Mouse (Mus musculus): ENCODE results near the gene Tead1. TPM values are rescaled to one million over a fixed set of nuclear protein-coding genes. Genes with fewer than 3 reads are reported as not detected.

Gene Tead1
- polyA plus RNA-seq, 1 experiment from 2014 or later, result 13.9 TPM

DNA sequence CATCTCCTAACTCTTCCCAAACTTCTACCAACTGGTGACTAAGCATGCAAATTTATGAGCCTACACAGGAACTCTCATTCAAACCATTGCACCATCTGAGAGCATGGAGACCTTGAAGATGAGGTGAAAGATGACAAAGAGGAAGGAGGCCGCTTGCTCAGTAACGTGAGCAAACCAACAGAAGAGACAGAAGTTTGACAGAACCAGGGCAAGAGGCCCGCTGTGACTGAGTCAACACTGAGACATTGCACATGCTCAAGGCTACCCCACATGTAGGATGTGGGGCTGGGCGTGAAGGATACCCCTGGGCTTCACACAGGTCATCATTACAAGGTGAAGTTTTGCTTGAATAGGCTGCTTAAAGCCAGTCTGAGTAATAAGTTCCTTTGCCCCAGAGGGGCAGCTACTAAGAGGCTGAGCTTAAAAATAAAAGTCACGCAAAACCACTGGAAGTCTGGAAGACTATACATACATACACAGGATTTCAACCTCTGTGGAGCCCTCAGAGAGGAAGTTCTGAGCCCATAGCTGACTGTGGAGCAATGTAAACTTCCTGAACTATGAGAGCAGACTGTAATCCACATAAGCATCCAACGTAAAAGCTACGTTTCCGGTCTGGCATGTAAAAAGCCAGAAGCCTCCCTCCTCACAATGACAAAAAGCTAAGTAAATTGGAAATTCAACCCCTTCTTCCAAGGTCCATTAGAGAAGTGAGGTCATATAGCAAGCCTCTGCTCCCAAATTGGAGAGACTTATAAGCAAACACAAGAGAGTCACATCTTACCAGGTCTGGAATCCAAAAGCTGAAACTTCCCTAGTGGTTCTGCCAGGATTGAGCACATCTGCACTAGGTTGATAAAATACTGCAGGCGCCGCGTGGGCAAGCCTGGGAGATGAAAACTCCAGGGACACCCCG, 16.5 kb upstream of the Tead1 start:
- no peaks in the 10 kb centered on the region for H3K4me1 ChIP-seq (replicated peaks; ENCODE audit: control insufficient read depth, insufficient read depth)
- no peak for DNase-seq (ENCODE audit: low spot score)
- H3K36me3 ChIP-seq (ENCODE audit: control insufficient read depth, insufficient read depth, low read length), result no peaks in the 10 kb centered on the region
- no peak; the same call in 1 of the 2 replicates for ATAC-seq (ENCODE audit: low FRiP score, low TSS enrichment)
- no peaks in the 10 kb centered on the region for H3K27me3 ChIP-seq (ENCODE audit: control insufficient read depth, insufficient read depth, low read length)
- WGBS, result 33% methylated on average over 12 of the region's 12 CpGs
- H3K9ac ChIP-seq (ENCODE audit: low read length), result no peak overlapping the region
- peak overlapping the region; percentile 31; the same call in 1 of the 2 replicates for H3K4me2 ChIP-seq (replicated peaks; ENCODE audit: low read depth)
- no peaks in the 10 kb centered on the region for H3K9me3 ChIP-seq (ENCODE audit: control insufficient read depth, low read length)
- H3K4me3 ChIP-seq (ENCODE audit: low read depth, low read length), result no peak overlapping the region
- no peak for TF ChIP-seq EP300 (optimal IDR thresholded peaks at IDR 0.05)
- TF ChIP-seq CTCF (IDR thresholded peaks at IDR 0.05; ENCODE audit: low read depth), result no peak
- peak overlapping the region; percentile 84 for H3K27ac ChIP-seq (replicated peaks)

DNA sequence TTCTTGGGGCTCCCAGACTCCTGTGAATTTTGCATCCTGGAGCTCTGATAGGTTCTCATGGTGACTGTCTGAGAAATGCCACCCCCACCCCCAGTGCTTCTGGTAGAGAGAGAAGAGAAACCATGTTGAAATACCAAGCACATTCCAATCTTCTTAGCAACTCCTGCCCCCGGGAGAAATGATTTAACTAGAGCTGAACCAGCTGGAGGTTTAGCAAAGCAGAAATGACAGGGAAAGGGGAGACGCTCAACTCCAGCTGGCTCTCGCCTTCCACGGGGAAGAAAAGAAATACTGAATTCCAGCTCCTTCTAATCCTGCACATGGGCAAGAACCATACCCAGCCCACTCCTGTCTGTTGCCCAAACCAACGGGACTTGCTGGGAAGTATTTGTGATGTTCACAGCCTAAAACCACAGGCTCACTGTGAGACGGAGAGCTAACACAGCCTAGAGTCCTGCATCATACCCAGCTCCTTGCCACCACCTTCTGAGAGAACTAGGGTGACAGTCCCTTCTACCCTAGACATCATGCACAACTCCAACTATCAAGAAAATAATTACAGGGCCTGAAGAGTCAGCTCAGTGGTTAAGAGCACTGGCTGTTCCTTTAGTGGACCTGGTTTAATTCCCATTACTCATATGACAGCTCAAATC, 15.7 kb upstream of the Tead1 start:
- H3K4me1 ChIP-seq (replicated peaks; ENCODE audit: control insufficient read depth, insufficient read depth), result no peaks in the 10 kb centered on the region
- peak; percentile 59 for ATAC-seq (ENCODE audit: low FRiP score, low TSS enrichment)
- 13% methylated on average over 6 of the region's 6 CpGs for WGBS
- no peak overlapping the region; the same call in 1 of the 2 replicates for H3K4me3 ChIP-seq (ENCODE audit: low read depth, low read length)
- H3K9me3 ChIP-seq (ENCODE audit: control insufficient read depth, low read length), result no peaks in the 10 kb centered on the region
- H3K27ac ChIP-seq (replicated peaks), result peak overlapping the region; percentile 84
- peak overlapping the region; percentile 31; the same call in 1 of the 2 replicates for H3K4me2 ChIP-seq (replicated peaks; ENCODE audit: low read depth)
- no peaks in the 10 kb centered on the region for H3K27me3 ChIP-seq (ENCODE audit: control insufficient read depth, insufficient read depth, low read length)
- no peak overlapping the region for H3K9ac ChIP-seq (ENCODE audit: low read length)
- no peaks in the 10 kb centered on the region for H3K36me3 ChIP-seq (ENCODE audit: control insufficient read depth, insufficient read depth, low read length)
- TF ChIP-seq EP300 (optimal IDR thresholded peaks at IDR 0.05) (no peak), CTCF (IDR thresholded peaks at IDR 0.05; ENCODE audit: low read depth) (no peak)
- peak; percentile 41 for DNase-seq (ENCODE audit: low spot score)

DNA sequence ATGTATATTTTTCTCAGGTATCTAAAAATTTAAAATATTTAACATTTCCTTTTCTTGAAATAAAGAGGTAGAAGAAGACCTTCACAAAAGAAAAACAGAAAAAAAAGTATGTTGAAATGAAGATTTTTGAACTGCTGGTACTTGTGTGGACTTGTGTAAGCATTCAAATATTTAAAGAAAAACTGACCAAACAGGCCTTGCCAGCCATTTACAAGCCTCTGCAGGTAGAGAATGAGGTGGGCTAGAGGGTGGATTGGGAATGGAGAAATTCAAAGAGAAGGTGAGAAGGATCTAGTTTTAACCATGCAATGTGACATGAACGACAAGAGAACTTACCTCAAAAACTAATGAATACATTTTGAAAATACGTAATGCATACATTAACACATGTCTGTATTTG, 9.1 kb upstream of the Tead1 start:
- Histone ChIP-seq H3K4me2 (replicated peaks; ENCODE audit: low read depth) (no peak overlapping the region), H3K36me3 (ENCODE audit: control insufficient read depth, insufficient read depth, low read length) (no peaks in the 10 kb centered on the region), H3K27me3 (ENCODE audit: control insufficient read depth, insufficient read depth, low read length) (no peaks in the 10 kb centered on the region), H3K9ac (ENCODE audit: low read length) (no peak overlapping the region), H3K4me3 (ENCODE audit: low read depth, low read length) (no peak overlapping the region), H3K9me3 (ENCODE audit: control insufficient read depth, low read length) (no peaks in the 10 kb centered on the region), H3K4me1 (replicated peaks; ENCODE audit: control insufficient read depth, insufficient read depth) (no peaks in the 10 kb centered on the region), H3K27ac (replicated peaks) (no peak overlapping the region)
- TF ChIP-seq CTCF (IDR thresholded peaks at IDR 0.05; ENCODE audit: low read depth), result no peak
- TF ChIP-seq EP300 (optimal IDR thresholded peaks at IDR 0.05), result no peak
- no peak for DNase-seq (ENCODE audit: low spot score)
- 60% methylated on average over 2 of the region's 2 CpGs for WGBS
- ATAC-seq (ENCODE audit: low FRiP score, low TSS enrichment), result no peak

GRCm38 (mm10) chr7:112678418-112679170, 524 bp upstream of the Tead1 start:
- Histone ChIP-seq H3K4me3 (ENCODE audit: low read depth, low read length) (peak overlapping the region; percentile 89), H3K4me2 (replicated peaks; ENCODE audit: low read depth) (peak overlapping the region; percentile 76), H3K27ac (replicated peaks) (peak overlapping the region; percentile 99), H3K27me3 (ENCODE audit: control insufficient read depth, insufficient read depth, low read length) (no peaks in the 10 kb centered on the region), H3K36me3 (ENCODE audit: control insufficient read depth, insufficient read depth, low read length) (no peaks in the 10 kb centered on the region), H3K9ac (ENCODE audit: low read length) (peak overlapping the region; percentile 74), H3K9me3 (ENCODE audit: control insufficient read depth, low read length) (no peaks in the 10 kb centered on the region), H3K4me1 (replicated peaks; ENCODE audit: control insufficient read depth, insufficient read depth) (no peaks in the 10 kb centered on the region)
- TF ChIP-seq CTCF (IDR thresholded peaks at IDR 0.05; ENCODE audit: low read depth) (peak; percentile 0; the same call in 1 of the 2 replicates), EP300 (optimal IDR thresholded peaks at IDR 0.05) (peak; percentile 9)
- ATAC-seq (ENCODE audit: low FRiP score, low TSS enrichment) (peak; percentile 80), DNase-seq (ENCODE audit: low spot score) (peak; percentile 78)
- WGBS, result under 1% methylated on average over 44 of the region's 44 CpGs

- H3K9ac ChIP-seq (ENCODE audit: low read length), result peak overlapping the region; percentile 94
- H3K36me3 ChIP-seq (ENCODE audit: control insufficient read depth, insufficient read depth, low read length), result no peaks in the 10 kb centered on the region
- TF ChIP-seq CTCF (IDR thresholded peaks at IDR 0.05; ENCODE audit: low read depth) (no peak), EP300 (optimal IDR thresholded peaks at IDR 0.05) (no peak)
- under 1% methylated on average over 52 of the region's 95 CpGs for WGBS
- peak overlapping the region; percentile 89 for H3K4me3 ChIP-seq (ENCODE audit: low read depth, low read length)
- peak overlapping the region; percentile 99 for H3K27ac ChIP-seq (replicated peaks)
- H3K27me3 ChIP-seq (ENCODE audit: control insufficient read depth, insufficient read depth, low read length), result no peaks in the 10 kb centered on the region
- peak overlapping the region; percentile 76 for H3K4me2 ChIP-seq (replicated peaks; ENCODE audit: low read depth)
- H3K4me1 ChIP-seq (replicated peaks; ENCODE audit: control insufficient read depth, insufficient read depth), result 0 out of 2 replicates have a peak, but pooled peaks cover 3% of the 10 kb centered on the region
- peak; percentile 78 for DNase-seq (ENCODE audit: low spot score)
- ATAC-seq (ENCODE audit: low FRiP score, low TSS enrichment), result peak; percentile 68
- no peaks in the 10 kb centered on the region for H3K9me3 ChIP-seq (ENCODE audit: control insufficient read depth, low read length)
These were observed 561 bp downstream of the Tead1 start for GRCm38 (mm10) chr7:112679513-112680245.
